Mouse (Mus musculus) midbrain, embryonic 15.5 days (tissue): ENCODE measurements at regions not wholly inside any gene's neighbourhood (a gene's known extent, or its start where the extent isn't known, plus 50 kb on each side); places are given as distances from the start of the nearest gene placed in this dataset.
A peak's percentile ranks its signal among the peaks of the same experiment; 100 is the strongest.

Experiments used
- ATAC-seq: fragments of 200-750 bp; cut with Nextera tagmentation; replicated peaks from 2 replicates; pipeline ENCODE4 v1.8.0; 2017; ENCODE audit warnings: moderate TSS enrichment
- H3K27ac ChIP-seq: fragments of 300-500 bp; sonication (generic); 2 replicates; pipeline ENCODE4 v1.5.1; 2015; ENCODE audit warnings: mild to moderate bottlenecking, inconsistent platforms
- H3K27me3 ChIP-seq: fragments of 300-500 bp; sonication (generic); replicated peaks from 2 replicates; pipeline ENCODE4 v1.6.1; 2015; ENCODE audit warnings: inconsistent platforms
- H3K36me3 ChIP-seq: fragments of 300-500 bp; sonication (generic); replicated peaks from 2 replicates; pipeline ENCODE4 v1.6.1; 2015; ENCODE audit warnings: inconsistent platforms
- H3K4me1 ChIP-seq: fragments of 300-500 bp; sonication (generic); 2 replicates; pipeline ENCODE4 v1.6.1; 2015; ENCODE audit warnings: inconsistent platforms
- H3K4me2 ChIP-seq: fragments of 300-500 bp; sonication (generic); 2 replicates; pipeline ENCODE4 v1.6.1; 2015; ENCODE audit warnings: inconsistent platforms, mild to moderate bottlenecking, moderate library complexity
- H3K4me3 ChIP-seq: fragments of 300-500 bp; sonication (generic); 2 replicates; pipeline ENCODE4 v1.5.1; 2015; ENCODE audit warnings: mild to moderate bottlenecking, inconsistent platforms
- H3K9ac ChIP-seq: fragments of 300-500 bp; sonication (generic); 2 replicates; pipeline ENCODE4 v1.6.1; 2015; ENCODE audit warnings: mild to moderate bottlenecking, inconsistent platforms
- H3K9me3 ChIP-seq: fragments of 300-500 bp; sonication (generic); 2 replicates; pipeline ENCODE4 v1.6.1; 2016; ENCODE audit warnings: inconsistent platforms
- WGBS: fragments of 180-500 bp; shearing (Covaris S2); methylation state at CpG from one replicate; pipeline ENCODE4 v1.1.7; 2015; ENCODE audit warnings: mixed read lengths; 5-methylcytosine and 5-hydroxymethylcytosine counted together

DNA sequence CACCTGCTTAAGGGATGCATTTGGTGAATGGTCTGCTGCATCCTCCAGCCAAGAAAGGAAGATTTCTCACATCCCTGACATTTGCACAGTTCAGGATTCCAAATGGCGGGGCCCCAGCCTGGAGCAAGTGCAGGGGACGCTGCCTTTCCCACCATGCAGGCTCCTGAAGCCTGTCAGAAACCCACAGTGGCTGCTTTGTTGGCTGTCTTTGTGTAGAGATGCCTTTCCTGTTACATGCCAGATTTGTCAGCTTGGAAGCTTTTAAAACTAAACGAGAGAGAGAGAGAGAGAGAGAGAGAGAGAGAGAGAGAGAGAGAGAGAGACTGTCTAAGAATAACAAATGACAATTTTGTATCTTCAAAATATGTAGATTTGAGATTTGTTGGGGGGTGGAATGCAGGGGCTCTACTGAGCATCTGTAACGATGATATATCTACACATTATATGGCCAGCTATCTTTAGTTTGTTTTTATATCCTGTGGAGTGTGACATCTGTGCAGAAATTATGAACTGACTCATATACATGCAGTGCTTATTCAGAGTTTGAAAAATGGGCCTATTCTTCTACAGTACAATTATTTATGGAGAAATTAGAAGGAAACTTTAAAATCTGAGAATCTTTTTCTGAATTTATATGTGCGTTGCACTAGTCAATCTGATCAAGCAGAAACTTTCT, 164.0 kb downstream of the Rpl36a-ps1 start:
- ATAC-seq = no peak
- no peaks in the 10 kb centered on the region for H3K27me3 ChIP-seq
- H3K4me3 ChIP-seq = no peak overlapping the region
- no peak overlapping the region for H3K4me2 ChIP-seq
- no peak overlapping the region for H3K27ac ChIP-seq
- 45% methylated on average over 5 of the region's 5 CpGs for WGBS
- no peak overlapping the region for H3K9ac ChIP-seq
- no peaks in the 10 kb centered on the region for H3K4me1 ChIP-seq
- no peaks in the 10 kb centered on the region for H3K36me3 ChIP-seq
- no peaks in the 10 kb centered on the region for H3K9me3 ChIP-seq

- H3K4me3 ChIP-seq = no peak overlapping the region
- H3K36me3 ChIP-seq = no peaks in the 10 kb centered on the region
- no peak overlapping the region for H3K27ac ChIP-seq
- no peaks in the 10 kb centered on the region for H3K4me1 ChIP-seq
- no peaks in the 10 kb centered on the region for H3K9me3 ChIP-seq
- no peak for ATAC-seq
- no peaks in the 10 kb centered on the region for H3K27me3 ChIP-seq
- H3K9ac ChIP-seq = no peak overlapping the region
- 81% methylated on average over 2 of the region's 2 CpGs for WGBS
- no peak overlapping the region for H3K4me2 ChIP-seq
Observed at GRCm38 (mm10) chr14:98827490-98827889, 166.6 kb downstream of the Rpl36a-ps1 start.

DNA sequence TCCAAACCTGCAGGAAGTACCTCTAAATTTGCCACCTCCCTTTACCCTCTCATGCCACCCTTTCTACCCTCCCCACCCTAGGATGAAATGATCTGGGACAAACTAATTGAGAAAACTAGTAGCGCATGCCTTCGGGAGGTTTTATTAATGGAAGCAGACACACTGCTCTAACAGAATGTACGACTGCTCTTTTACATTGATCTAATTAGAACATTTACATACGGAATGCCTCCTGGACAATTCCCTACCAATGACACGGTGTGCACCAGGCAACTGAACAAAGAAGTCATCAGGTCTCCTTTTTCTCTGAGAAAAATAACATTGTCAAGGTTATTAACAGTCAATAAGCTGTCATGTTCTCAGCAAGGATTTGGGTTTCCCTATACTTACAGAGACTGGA, 180.5 kb downstream of the Rpl36a-ps1 start:
- H3K4me3 ChIP-seq = no peak overlapping the region
- no peak overlapping the region for H3K9ac ChIP-seq
- H3K36me3 ChIP-seq = no peaks in the 10 kb centered on the region
- WGBS = 53% methylated on average over 5 of the region's 5 CpGs
- no peak; the same call in 1 of the 2 replicates for ATAC-seq
- H3K4me1 ChIP-seq = no peaks in the 10 kb centered on the region
- no peak overlapping the region for H3K27ac ChIP-seq
- H3K9me3 ChIP-seq = no peaks in the 10 kb centered on the region
- H3K4me2 ChIP-seq = no peak overlapping the region
- no peaks in the 10 kb centered on the region for H3K27me3 ChIP-seq

DNA sequence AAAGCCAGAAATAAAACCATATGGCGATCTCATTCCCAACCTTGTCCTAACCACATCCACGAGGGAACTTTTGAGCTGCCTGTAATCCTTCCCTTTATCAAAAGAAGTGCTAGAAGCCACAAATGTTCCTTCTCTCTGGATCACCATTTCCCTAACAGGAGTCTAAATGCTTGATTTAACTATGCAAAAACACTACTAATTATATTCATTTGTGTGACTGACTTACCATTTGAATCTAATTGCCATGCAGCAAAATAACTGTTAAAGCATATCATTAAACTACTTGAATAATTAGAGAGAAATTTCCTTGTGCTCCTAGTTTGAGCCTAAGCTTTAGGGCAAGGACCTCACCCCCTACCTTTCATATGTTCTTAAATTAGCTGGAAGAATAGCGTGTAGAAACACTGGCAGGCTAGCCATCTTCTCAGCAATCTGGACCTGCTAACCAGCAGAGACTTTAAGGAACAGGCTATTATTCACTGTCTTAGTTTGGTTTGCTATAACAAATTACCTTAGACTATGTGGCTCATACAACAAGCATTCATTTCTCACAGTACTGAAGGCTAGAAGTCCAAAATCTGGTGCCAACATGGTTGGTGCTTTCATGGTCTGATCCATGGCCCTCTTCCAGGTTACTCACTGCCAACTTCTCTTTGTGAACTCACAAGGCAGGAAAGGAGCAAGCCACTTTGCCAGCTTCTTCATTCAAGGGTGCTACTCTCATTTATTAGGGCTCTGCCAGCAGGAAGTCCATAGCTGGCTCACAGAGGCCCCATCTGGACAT, 183.7 kb downstream of the Rpl36a-ps1 start:
- Histone ChIP-seq H3K4me2 (no peak overlapping the region), H3K9ac (no peak overlapping the region), H3K9me3 (no peaks in the 10 kb centered on the region), H3K4me1 (no peaks in the 10 kb centered on the region), H3K27me3 (no peaks in the 10 kb centered on the region), H3K27ac (no peak overlapping the region), H3K36me3 (no peaks in the 10 kb centered on the region), H3K4me3 (no peak overlapping the region)
- WGBS = 62% methylated on average over 3 of the region's 3 CpGs
- 0 out of 2 replicates have a peak, but pooled peaks have one; percentile 39 for ATAC-seq

- Histone ChIP-seq H3K4me1 (no peaks in the 10 kb centered on the region), H3K4me2 (no peak overlapping the region), H3K9ac (no peak overlapping the region), H3K27me3 (no peaks in the 10 kb centered on the region), H3K27ac (no peak overlapping the region), H3K4me3 (no peak overlapping the region), H3K9me3 (no peaks in the 10 kb centered on the region), H3K36me3 (no peaks in the 10 kb centered on the region)
- ATAC-seq = no peak
- WGBS = 68% methylated on average over 1 of the region's 1 CpGs
Observed at GRCm38 (mm10) chr14:98808117-98808516, 186.0 kb downstream of the Rpl36a-ps1 start.

- WGBS = 69% methylated on average over 6 of the region's 6 CpGs
- Histone ChIP-seq H3K4me1 (no peaks in the 10 kb centered on the region), H3K27ac (no peak overlapping the region), H3K4me2 (no peak overlapping the region), H3K4me3 (no peak overlapping the region), H3K36me3 (no peaks in the 10 kb centered on the region), H3K27me3 (no peaks in the 10 kb centered on the region), H3K9ac (no peak overlapping the region), H3K9me3 (no peaks in the 10 kb centered on the region)
- no peak for ATAC-seq
Observed at GRCm38 (mm10) chr14:98805066-98805465, 189.1 kb downstream of the Rpl36a-ps1 start.

DNA sequence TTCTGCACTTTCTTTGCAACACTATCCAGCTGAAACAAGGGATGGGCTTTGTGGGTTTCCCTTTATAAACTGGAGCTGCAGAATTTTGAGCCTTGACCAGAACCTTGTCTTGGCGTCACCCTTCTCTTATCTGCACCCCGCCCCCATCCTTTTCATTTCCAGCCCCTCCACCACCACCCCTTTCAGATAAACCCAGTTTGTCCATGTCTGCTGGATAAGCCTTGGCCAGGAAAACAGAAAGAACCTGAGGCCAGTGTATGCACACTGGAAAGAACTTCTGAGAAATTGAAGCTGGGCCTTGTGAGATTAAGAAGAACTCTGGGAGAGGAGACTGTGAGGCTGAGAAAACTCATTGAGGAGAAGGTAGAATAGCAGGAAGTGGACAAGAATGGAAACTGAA, 192.8 kb downstream of the Rpl36a-ps1 start:
- Histone ChIP-seq H3K27ac (no peak overlapping the region), H3K9me3 (no peaks in the 10 kb centered on the region), H3K4me1 (no peaks in the 10 kb centered on the region), H3K9ac (no peak overlapping the region), H3K27me3 (no peaks in the 10 kb centered on the region), H3K36me3 (no peaks in the 10 kb centered on the region), H3K4me3 (no peak overlapping the region), H3K4me2 (no peak overlapping the region)
- WGBS = 95% methylated on average over 2 of the region's 2 CpGs
- no peak for ATAC-seq

GRCm38 (mm10) chr14:98791970-98792369, 202.1 kb downstream of the Rpl36a-ps1 start:
- Histone ChIP-seq H3K27ac (no peak overlapping the region), H3K9me3 (no peaks in the 10 kb centered on the region), H3K4me3 (no peak overlapping the region), H3K27me3 (no peaks in the 10 kb centered on the region), H3K36me3 (no peaks in the 10 kb centered on the region), H3K4me2 (no peak overlapping the region), H3K9ac (no peak overlapping the region), H3K4me1 (0 out of 2 replicates have a peak, but pooled peaks cover 3% of the 10 kb centered on the region)
- no peak for ATAC-seq
- WGBS = 41% methylated on average over 4 of the region's 4 CpGs

GRCm38 (mm10) chr14:98791232-98791906, 202.7 kb downstream of the Rpl36a-ps1 start:
- ATAC-seq = no peak
- WGBS = 68% methylated on average over 6 of the region's 6 CpGs
- H3K36me3 ChIP-seq = no peaks in the 10 kb centered on the region

GRCm38 (mm10) chr14:98789794-98790193, 204.3 kb downstream of the Rpl36a-ps1 start:
- Histone ChIP-seq H3K9ac (no peak overlapping the region), H3K9me3 (no peaks in the 10 kb centered on the region), H3K4me3 (no peak overlapping the region), H3K4me1 (0 out of 2 replicates have a peak, but pooled peaks cover 3% of the 10 kb centered on the region), H3K36me3 (no peaks in the 10 kb centered on the region), H3K27me3 (no peaks in the 10 kb centered on the region), H3K4me2 (no peak overlapping the region), H3K27ac (no peak overlapping the region)
- 92% methylated on average over 6 of the region's 6 CpGs for WGBS
- no peak for ATAC-seq

More at GRCm38 (mm10) chr14:98791232-98791906, 202.7 kb downstream of the Rpl36a-ps1 start:
- Histone ChIP-seq H3K4me2 (no peak overlapping the region), H3K9ac (no peak overlapping the region), H3K4me1 (0 out of 2 replicates have a peak, but pooled peaks cover 3% of the 10 kb centered on the region), H3K27ac (no peak overlapping the region), H3K9me3 (no peaks in the 10 kb centered on the region), H3K4me3 (no peak overlapping the region), H3K27me3 (no peaks in the 10 kb centered on the region)

GRCm38 (mm10) chr14:98781711-98782110, 212.4 kb downstream of the Rpl36a-ps1 start:
- no peak for ATAC-seq
- no peak overlapping the region for H3K27ac ChIP-seq
- H3K4me1 ChIP-seq = no peaks in the 10 kb centered on the region
- H3K9me3 ChIP-seq = no peaks in the 10 kb centered on the region
- no peak overlapping the region for H3K4me2 ChIP-seq
- 89% methylated on average over 12 of the region's 12 CpGs for WGBS
- no peaks in the 10 kb centered on the region for H3K36me3 ChIP-seq
- no peak overlapping the region for H3K4me3 ChIP-seq
- H3K27me3 ChIP-seq = no peaks in the 10 kb centered on the region
- H3K9ac ChIP-seq = no peak overlapping the region

- Histone ChIP-seq H3K4me1 (no peaks in the 10 kb centered on the region), H3K27me3 (no peaks in the 10 kb centered on the region), H3K4me3 (no peak overlapping the region), H3K9ac (no peak overlapping the region), H3K9me3 (no peaks in the 10 kb centered on the region), H3K27ac (no peak overlapping the region), H3K36me3 (no peaks in the 10 kb centered on the region), H3K4me2 (no peak overlapping the region)
- 88% methylated on average over 4 of the region's 4 CpGs for WGBS
- no peak for ATAC-seq
Observed at GRCm38 (mm10) chr14:98772080-98772479, 222.0 kb downstream of the Rpl36a-ps1 start.
